Mouse (Mus musculus) ES-E14 (cell line): ENCODE data around the gene Ttpal. TPM values are rescaled to one million over a fixed set of nuclear protein-coding genes. Genes with fewer than 3 reads are reported as not detected.

Experiments used
- DNase-seq: peaks from one replicate; pipeline ENCODE4 v3.0.0-alpha.2; 2013; ENCODE audit warnings: low read depth, low spot score
- H3K27ac ChIP-seq: 2 replicates; pipeline ENCODE4 v1.5.1; 2012; ENCODE audit warnings: low read depth, mild to moderate bottlenecking, low read length, moderate library complexity, mixed read lengths; ENCODE audit not compliant: poor library complexity, insufficient read depth, severe bottlenecking
- H3K36me3 ChIP-seq: 2 replicates; pipeline ENCODE4 v1.6.1; 2012; ENCODE audit warnings: mild to moderate bottlenecking, low read length, moderate library complexity, mixed read lengths; ENCODE audit not compliant: control insufficient read depth, poor library complexity, insufficient read depth, severe bottlenecking
- H3K4me1 ChIP-seq, 2 experiments: fragments of 150-350 bp in 1 of 2; sonication (generic) in 1 of 2; 2 replicates each; pipeline ENCODE4 v1.6.1; 2012; ENCODE audit warnings: low read length in 2 of 2, mild to moderate bottlenecking in 1 of 2, mixed read lengths in 1 of 2; ENCODE audit not compliant: control insufficient read depth in 2 of 2, insufficient read depth in 2 of 2, poor library complexity in 1 of 2
- H3K4me3 ChIP-seq, 2 experiments: fragments of 150-350 bp in 1 of 2; sonication (generic) in 1 of 2; 2 replicates each; pipeline ENCODE4 v1.5.1; 2012; ENCODE audit warnings: low read length in 2 of 2, low read depth in 1 of 2, mild to moderate bottlenecking in 1 of 2, mixed read lengths in 1 of 2; ENCODE audit not compliant: insufficient read depth in 1 of 2, poor library complexity in 1 of 2, severe bottlenecking in 1 of 2
- H3K9ac ChIP-seq: 2 replicates; pipeline ENCODE4 v1.6.1; 2012; ENCODE audit warnings: low read depth, mild to moderate bottlenecking, low read length, mixed read lengths; ENCODE audit not compliant: poor library complexity, insufficient read depth, severe bottlenecking
- H3K9me3 ChIP-seq: fragments of 150-350 bp; sonication (generic); 2 replicates; pipeline ENCODE4 v1.6.1; 2012; ENCODE audit warnings: low read depth, mild to moderate bottlenecking, low read length; ENCODE audit not compliant: control insufficient read depth, insufficient read depth
- CHD2 ChIP-seq: IDR thresholded peaks from 2 replicates; pipeline ENCODE4 v1.6.1; 2014; ENCODE audit warnings: mild to moderate bottlenecking, low read depth, low read length, inconsistent platforms
- HCFC1 ChIP-seq: IDR thresholded peaks from 2 replicates; pipeline ENCODE4 v1.6.1; 2012; ENCODE audit warnings: low read length, inconsistent platforms, borderline replicate concordance; ENCODE audit not compliant: insufficient read depth
- MAFK ChIP-seq: IDR thresholded peaks from 2 replicates; pipeline ENCODE4 v1.6.1; 2014; ENCODE audit warnings: mild to moderate bottlenecking, low read depth, low read length, inconsistent platforms; ENCODE audit not compliant: insufficient read depth
- ZC3H11A ChIP-seq: IDR thresholded peaks from 2 replicates; pipeline ENCODE4 v1.6.1; 2012; ENCODE audit warnings: low read depth, mild to moderate bottlenecking, inconsistent platforms, low read length, borderline replicate concordance
- ZNF384 ChIP-seq: IDR thresholded peaks from 2 replicates; pipeline ENCODE4 v1.6.1; 2012; ENCODE audit warnings: low read depth, low read length, inconsistent platforms
- in situ Hi-C, 2 experiments: fragments of 600-800 bp; cut with MboI; formaldehyde crosslinking; loops; one replicate each; pipeline ENCODE4 v1.15.1; 2025; ENCODE audit warnings: low sequenced_read_pairs in 2 of 2, inconsistent platforms in 1 of 2; ENCODE audit not compliant: unreplicated experiment in 2 of 2
- total RNA-seq: library from RNA; depleted of rRNA; stranded (reverse); fragments of 300-350 nt; gene quantifications from 2 replicates; pipeline ENCODE4 v1.2.3, GENCODE M21; 2012

Ttpal gene
- total RNA-seq, 1 experiment = 7.8 TPM

- in situ Hi-C loops = no loop called here
- no peak overlapping the region for H3K9ac ChIP-seq
- H3K36me3 ChIP-seq = no peaks in the 10 kb centered on the region
- H3K9me3 ChIP-seq = no peaks in the 10 kb centered on the region
- H3K4me1 ChIP-seq = no peaks in the 10 kb centered on the region
- peak; percentile 41 for DNase-seq
- H3K27ac ChIP-seq = no peak overlapping the region
- no peak for TF ChIP-seq ZNF384
- no peak for TF ChIP-seq MAFK
- TF ChIP-seq HCFC1 = no peak
- no peak for TF ChIP-seq CHD2
- TF ChIP-seq ZC3H11A = no peak
- no peak overlapping the region for H3K4me3 ChIP-seq
Measured at GRCm38 (mm10) chr2:163586384-163587261, 15.5 kb upstream of the Ttpal start.

- Histone ChIP-seq H3K9me3 (no peaks in the 10 kb centered on the region), H3K4me3 (no peak overlapping the region), H3K27ac (no peak overlapping the region), H3K9ac (no peak overlapping the region), H3K4me1 (no peaks in the 10 kb centered on the region), H3K36me3 (no peaks in the 10 kb centered on the region)
- DNase-seq = no peak
- in situ Hi-C loops = no loop called here
- no peak for TF ChIP-seq HCFC1
- TF ChIP-seq ZC3H11A = no peak
- TF ChIP-seq MAFK = no peak
- TF ChIP-seq CHD2 = no peak
- no peak for TF ChIP-seq ZNF384
Measured at GRCm38 (mm10) chr2:163587506-163587905, 14.6 kb upstream of the Ttpal start.

- no peak overlapping the region for H3K9ac ChIP-seq
- peaks cover 0 to 3% of the 10 kb centered on the region in 2 experiments; a peak in 1 of 4 replicates for H3K4me1 ChIP-seq
- H3K9me3 ChIP-seq = no peaks in the 10 kb centered on the region
- no peak for DNase-seq
- TF ChIP-seq ZNF384 (no peak), CHD2 (no peak), MAFK (no peak), ZC3H11A (no peak), HCFC1 (no peak)
- in situ Hi-C loops = no loop called here
- H3K4me3 ChIP-seq = no peak overlapping the region
- no peaks in the 10 kb centered on the region for H3K36me3 ChIP-seq
- H3K27ac ChIP-seq = no peak overlapping the region
Measured at GRCm38 (mm10) chr2:163590211-163590610, 11.9 kb upstream of the Ttpal start.

- peaks cover 0 to 3% of the 10 kb centered on the region in 2 experiments; a peak in 1 of 4 replicates for H3K4me1 ChIP-seq
- H3K36me3 ChIP-seq = no peaks in the 10 kb centered on the region
- H3K9me3 ChIP-seq = no peaks in the 10 kb centered on the region
- no peak overlapping the region for H3K9ac ChIP-seq
- no peak overlapping the region for H3K27ac ChIP-seq
- TF ChIP-seq MAFK = no peak
- TF ChIP-seq HCFC1 = no peak
- no peak for TF ChIP-seq CHD2
- TF ChIP-seq ZC3H11A = no peak
- no peak for TF ChIP-seq ZNF384
- H3K4me3 ChIP-seq = no peak overlapping the region
- in situ Hi-C loops = no loop called here
- no peak for DNase-seq
Measured at GRCm38 (mm10) chr2:163590996-163591395, 11.1 kb upstream of the Ttpal start.

GRCm38 (mm10) chr2:163592084-163592483 is 10.0 kb upstream of the Ttpal start:
- no peak for TF ChIP-seq MAFK
- TF ChIP-seq CHD2 = no peak
- Histone ChIP-seq H3K36me3 (no peaks in the 10 kb centered on the region), H3K9me3 (no peaks in the 10 kb centered on the region), H3K27ac (no peak overlapping the region), H3K4me3 (no peak overlapping the region), H3K9ac (no peak overlapping the region), H3K4me1 (peaks cover 0 to 3% of the 10 kb centered on the region in 2 experiments; a peak in 1 of 4 replicates)
- in situ Hi-C loops = no loop called here
- DNase-seq = peak; percentile 39
